Mouse (Mus musculus) B cell, adult 2 months (primary cell): ENCODE measurements around the gene Abracl.

ENCODE experiments used
- DNase-seq, 2 experiments: peaks; one replicate each; pipeline ENCODE4 v3.0.0; 2022

The Abracl gene

GRCm38 (mm10) chr10:18022741-18023347 lies at the start of gene Abracl:
Gene Abracl, minus strand, starts transcription at chr10:18023288.
- peak; percentile 86 to 87 for DNase-seq

GRCm38 (mm10) chr10:18072871-18073270 lies 49.8 kb upstream of the Abracl start:
- DNase-seq: no peak

- DNase-seq: peak in 1 of 2 experiments; percentile 9
These were observed 47.5 kb upstream of the Abracl start for GRCm38 (mm10) chr10:18070616-18071015.

GRCm38 (mm10) chr10:18070144-18070543 lies 47.1 kb upstream of the Abracl start:
- no peak for DNase-seq

GRCm38 (mm10) chr10:18069576-18069975 lies 46.5 kb upstream of the Abracl start:
- no peak for DNase-seq

- no peak for DNase-seq
These were observed 45.8 kb upstream of the Abracl start for GRCm38 (mm10) chr10:18068880-18069279.

- DNase-seq: no peak
These were observed 44.8 kb upstream of the Abracl start for GRCm38 (mm10) chr10:18067761-18068446.

- DNase-seq: no peak
These were observed 42.9 kb upstream of the Abracl start for GRCm38 (mm10) chr10:18066031-18066439.

GRCm38 (mm10) chr10:18064606-18065228 lies 41.6 kb upstream of the Abracl start:
- no peak for DNase-seq

- no peak for DNase-seq
These were observed 38.4 kb upstream of the Abracl start for GRCm38 (mm10) chr10:18061533-18061932.

GRCm38 (mm10) chr10:18060778-18061177 lies 37.7 kb upstream of the Abracl start:
- DNase-seq: no peak

- DNase-seq: no peak
These were observed 36.7 kb upstream of the Abracl start for GRCm38 (mm10) chr10:18059807-18060206.

GRCm38 (mm10) chr10:18058681-18059338 lies 35.7 kb upstream of the Abracl start:
- DNase-seq: no peak

GRCm38 (mm10) chr10:18056391-18056745 lies 33.3 kb upstream of the Abracl start:
- DNase-seq: no peak

GRCm38 (mm10) chr10:18055696-18056390 lies 32.8 kb upstream of the Abracl start, which contains the start of gene Reps1:
Gene Reps1, plus strand, starts transcription at chr10:18055861.
- DNase-seq: no peak

- peak; percentile 84 to 91 for DNase-seq
These were observed 32.1 kb upstream of the Abracl start for GRCm38 (mm10) chr10:18055009-18055695.

- DNase-seq: no peak
These were observed 24.5 kb upstream of the Abracl start for GRCm38 (mm10) chr10:18047380-18048146.

GRCm38 (mm10) chr10:18046380-18046779 lies 23.3 kb upstream of the Abracl start:
- DNase-seq: no peak

- DNase-seq: no peak
These were observed 13.8 kb upstream of the Abracl start for GRCm38 (mm10) chr10:18036849-18037248.

GRCm38 (mm10) chr10:18034408-18034807 lies 11.3 kb upstream of the Abracl start:
- no peak for DNase-seq

GRCm38 (mm10) chr10:18022312-18022711 lies 776 bp downstream of the Abracl start:
- peak; percentile 64 to 65 for DNase-seq
